Mouse (Mus musculus): ENCODE results near the gene Ephb4.

DNA sequence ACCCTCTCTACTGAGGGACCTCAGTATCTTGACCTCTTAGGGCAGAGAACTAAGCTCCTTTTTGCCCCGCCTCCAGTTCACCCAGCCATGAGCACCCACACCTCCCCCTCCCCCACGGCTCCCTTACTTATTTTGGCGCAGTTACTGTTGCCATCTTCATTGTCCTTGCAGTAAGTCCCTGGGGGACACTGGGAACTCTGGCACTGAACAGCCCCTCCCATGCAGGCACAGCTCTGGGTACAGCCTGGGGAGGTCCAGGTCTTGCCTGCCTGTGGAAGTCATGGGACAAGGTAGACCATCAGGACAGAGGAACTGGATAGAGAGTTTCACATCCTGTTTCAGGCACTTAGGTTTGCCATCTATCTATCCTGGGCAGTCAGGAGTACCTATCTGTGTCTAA is 60.2 kb downstream of the Ephb4 start:
- TF ChIP-seq GATA1 (IDR thresholded peaks at IDR 0.05; ENCODE audit: borderline replicate concordance, low read length) (no peak), FLI1 (IDR thresholded peaks at IDR 0.05; ENCODE audit: low read length) (no peak)
